In genomic region chr7:4503100-4503499, GRCm38 (mm10) we compare ENCODE assay signal across 14 mouse cellular contexts. TPM values are rescaled to one million over a fixed set of nuclear protein-coding genes. Genes with fewer than 3 reads are reported as not detected.
A peak's percentile ranks its signal among the peaks of the same experiment; 100 is the strongest.
DNase-seq lines count a peak whose midpoint lies in the region; ATAC-seq lines count a peak whose summit lies in the region.
"Had no signal": no experiment of that assay in that cellular context is flagged by ENCODE, and none has a peak within 500 bp of the region (broad histone marks: within the 10 kb centered on the region; RNA-seq: fewer than 3 reads in every experiment).

No protein-coding gene starts in this region.

- no peak overlapping the region for H3K9ac ChIP-seq in hindbrain, embryonic 15.5 days
- H3K9ac ChIP-seq in hindbrain, embryonic 12.5 days: no peak overlapping the region
- no peak overlapping the region for H3K9ac ChIP-seq in midbrain, embryonic 15.5 days
- no peak overlapping the region for H3K9ac ChIP-seq in midbrain, embryonic 13.5 days (replicated peaks)
- H3K9ac ChIP-seq in stomach, embryonic 15.5 days: no peak overlapping the region

- H3K4me3 ChIP-seq in hindbrain, embryonic 15.5 days: no peak overlapping the region
- H3K4me3 ChIP-seq in hindbrain, embryonic 12.5 days: no peak overlapping the region
- H3K4me3 ChIP-seq in midbrain, embryonic 15.5 days: no peak overlapping the region
- H3K4me3 ChIP-seq in midbrain, embryonic 13.5 days (replicated peaks): no peak overlapping the region; the same call in 1 of the 2 replicates
- no peak overlapping the region for H3K4me3 ChIP-seq in stomach, embryonic 15.5 days (replicated peaks)

- DNase-seq in cerebellum, adult 9-10 months: peak; percentile 62
- DNase-seq in cerebellum, adult 11 months: no peak
- DNase-seq in gastrocnemius, postnatal 4 days (ENCODE audit: low spot score in 2 of 2): no peak
- DNase-seq: gastrocnemius, postnatal 36 days; right cerebral cortex, postnatal 4 days had no signal

- no peaks in the 10 kb centered on the region for H3K9me3 ChIP-seq in hindbrain, embryonic 15.5 days
- no peaks in the 10 kb centered on the region for H3K9me3 ChIP-seq in hindbrain, embryonic 12.5 days (replicated peaks)
- H3K9me3 ChIP-seq in midbrain, embryonic 15.5 days: no peaks in the 10 kb centered on the region
- no peaks in the 10 kb centered on the region for H3K9me3 ChIP-seq in midbrain, embryonic 13.5 days
- no peaks in the 10 kb centered on the region for H3K9me3 ChIP-seq in stomach, embryonic 15.5 days
- H3K9me3 ChIP-seq: embryonic facial prominence, embryonic 13.5 days; neural tube, embryonic 13.5 days had no signal

- H3K27me3 ChIP-seq in hindbrain, embryonic 15.5 days: no peaks in the 10 kb centered on the region
- no peaks in the 10 kb centered on the region for H3K27me3 ChIP-seq in hindbrain, embryonic 12.5 days
- H3K27me3 ChIP-seq in midbrain, embryonic 15.5 days (replicated peaks): no peaks in the 10 kb centered on the region
- no peaks in the 10 kb centered on the region for H3K27me3 ChIP-seq in midbrain, embryonic 13.5 days
- no peaks in the 10 kb centered on the region for H3K27me3 ChIP-seq in stomach, embryonic 15.5 days (replicated peaks)
- H3K27me3 ChIP-seq: embryonic facial prominence, embryonic 13.5 days; neural tube, embryonic 13.5 days had no signal

- no peaks in the 10 kb centered on the region for H3K36me3 ChIP-seq in hindbrain, embryonic 15.5 days
- H3K36me3 ChIP-seq in hindbrain, embryonic 12.5 days: no peaks in the 10 kb centered on the region
- no peaks in the 10 kb centered on the region for H3K36me3 ChIP-seq in midbrain, embryonic 15.5 days (replicated peaks)
- 0 out of 2 replicates have a peak, but pooled peaks cover 4% of the 10 kb centered on the region for H3K36me3 ChIP-seq in midbrain, embryonic 13.5 days
- H3K36me3 ChIP-seq in stomach, embryonic 15.5 days: no peaks in the 10 kb centered on the region
- H3K36me3 ChIP-seq: embryonic facial prominence, embryonic 13.5 days; neural tube, embryonic 13.5 days had no signal

- no peak overlapping the region for H3K27ac ChIP-seq in hindbrain, embryonic 15.5 days (replicated peaks)
- no peak overlapping the region for H3K27ac ChIP-seq in hindbrain, embryonic 12.5 days
- H3K27ac ChIP-seq in midbrain, embryonic 15.5 days: no peak overlapping the region
- no peak overlapping the region for H3K27ac ChIP-seq in midbrain, embryonic 13.5 days
- peak overlapping the region; percentile 59; the same call in 1 of the 2 replicates for H3K27ac ChIP-seq in stomach, embryonic 15.5 days
- H3K27ac ChIP-seq: embryonic facial prominence, embryonic 13.5 days; kidney, postnatal 0 days; neural tube, embryonic 13.5 days had no signal

- WGBS in hindbrain, embryonic 15.5 days: 77% methylated on average over 4 of the region's 4 CpGs
- WGBS in hindbrain, embryonic 12.5 days: 89% methylated on average over 4 of the region's 4 CpGs
- 80% methylated on average over 4 of the region's 4 CpGs for WGBS in midbrain, embryonic 15.5 days
- 76% methylated on average over 4 of the region's 4 CpGs for WGBS in midbrain, embryonic 13.5 days
- 84% methylated on average over 4 of the region's 4 CpGs for WGBS in stomach, embryonic 15.5 days

- H3K4me1 ChIP-seq in hindbrain, embryonic 15.5 days (replicated peaks): peaks cover 36% of the 10 kb centered on the region
- peaks cover 26% of the 10 kb centered on the region for H3K4me1 ChIP-seq in hindbrain, embryonic 12.5 days
- H3K4me1 ChIP-seq in midbrain, embryonic 15.5 days: peaks cover 34% of the 10 kb centered on the region
- peaks cover 31% of the 10 kb centered on the region for H3K4me1 ChIP-seq in midbrain, embryonic 13.5 days (replicated peaks)
- H3K4me1 ChIP-seq in stomach, embryonic 15.5 days: peaks cover 17% of the 10 kb centered on the region

- peak overlapping the region; percentile 64; the same call in 1 of the 2 replicates for H3K4me2 ChIP-seq in hindbrain, embryonic 15.5 days
- no peak overlapping the region; the same call in 1 of the 2 replicates for H3K4me2 ChIP-seq in hindbrain, embryonic 12.5 days (replicated peaks)
- H3K4me2 ChIP-seq in midbrain, embryonic 15.5 days: peak overlapping the region; percentile 64; the same call in 1 of the 2 replicates
- no peak overlapping the region for H3K4me2 ChIP-seq in midbrain, embryonic 13.5 days (replicated peaks)
- H3K4me2 ChIP-seq in stomach, embryonic 15.5 days: no peak overlapping the region

- no peak for ATAC-seq in hindbrain, embryonic 15.5 days (ENCODE audit: low FRiP score, low read depth)
- no peak for ATAC-seq in hindbrain, embryonic 12.5 days (ENCODE audit: low FRiP score)
- no peak for ATAC-seq in midbrain, embryonic 15.5 days (replicated peaks)
- ATAC-seq in midbrain, embryonic 13.5 days: no peak
- no peak for ATAC-seq in stomach, embryonic 15.5 days (ENCODE audit: insufficient read depth, low FRiP score, low read depth)
- ATAC-seq: activated CD4-positive, CD25-positive, alpha-beta regulatory T cell, adult 4 months had no signal

RNA-seq across cellular contexts. Expression of gene Ppp1r12c, which starts 1.6 kb away (rescaled TPM):
- 49.3 and 49.9 TPM in 2 replicates for polyA plus RNA-seq in hindbrain, embryonic 15.5 days (2015; fragmentation: Nextera tagmentation; extraction: Ambion mirVana)
- 65.8 and 72.0 TPM in 2 replicates for polyA plus RNA-seq in hindbrain, embryonic 12.5 days (2016; fragmentation: Nextera tagmentation; extraction: Ambion mirVana)
- 50.3 and 51.3 TPM in 2 replicates for polyA plus RNA-seq in midbrain, embryonic 15.5 days (2015; fragmentation: Nextera tagmentation; extraction: Ambion mirVana)
- polyA plus RNA-seq in midbrain, embryonic 13.5 days (2015; fragmentation: Nextera tagmentation; extraction: Ambion mirVana): 34.9 and 51.9 TPM in 2 replicates
- polyA plus RNA-seq in stomach, embryonic 15.5 days (2015; fragmentation: Nextera tagmentation; extraction: Ambion mirVana): 51.7 and 53.6 TPM in 2 replicates
- 10 to 100 TPM; 63.9 to 81.6 TPM for total RNA-seq in gastrocnemius, postnatal 4 days (2021)

RNA-seq across cellular contexts. Expression of gene Tnnt1, which starts 13.1 kb away (rescaled TPM):
- 4.0 and 4.6 TPM in 2 replicates for polyA plus RNA-seq in hindbrain, embryonic 15.5 days (2015; fragmentation: Nextera tagmentation; extraction: Ambion mirVana)
- 19.2 and 72.4 TPM in 2 replicates for polyA plus RNA-seq in hindbrain, embryonic 12.5 days (2016; fragmentation: Nextera tagmentation; extraction: Ambion mirVana)
- polyA plus RNA-seq in midbrain, embryonic 15.5 days (2015; fragmentation: Nextera tagmentation; extraction: Ambion mirVana): 4.1 and 4.3 TPM in 2 replicates
- 5.4 and 6.3 TPM in 2 replicates for polyA plus RNA-seq in midbrain, embryonic 13.5 days (2015; fragmentation: Nextera tagmentation; extraction: Ambion mirVana)
- polyA plus RNA-seq in stomach, embryonic 15.5 days (2015; fragmentation: Nextera tagmentation; extraction: Ambion mirVana): 25.5 and 33.1 TPM in 2 replicates
- 100 to 1,000 TPM; 466 to 479 TPM for total RNA-seq in gastrocnemius, postnatal 4 days (2021)

RNA-seq across cellular contexts. Expression of gene Tnni3, which starts 20.9 kb away (rescaled TPM):
- 2.1 TPM in 2 replicates for polyA plus RNA-seq in hindbrain, embryonic 15.5 days (2015; fragmentation: Nextera tagmentation; extraction: Ambion mirVana)
- polyA plus RNA-seq in hindbrain, embryonic 12.5 days (2016; fragmentation: Nextera tagmentation; extraction: Ambion mirVana): 2.2 and 3.1 TPM in 2 replicates
- 1.4 and 3.5 TPM in 2 replicates for polyA plus RNA-seq in midbrain, embryonic 15.5 days (2015; fragmentation: Nextera tagmentation; extraction: Ambion mirVana)
- 1.4 and 2.3 TPM in 2 replicates for polyA plus RNA-seq in midbrain, embryonic 13.5 days (2015; fragmentation: Nextera tagmentation; extraction: Ambion mirVana)
- polyA plus RNA-seq in stomach, embryonic 15.5 days (2015; fragmentation: Nextera tagmentation; extraction: Ambion mirVana): 5.4 and 6.4 TPM in 2 replicates
- 1 to 10 TPM; 1.7 to 3.0 TPM for total RNA-seq in gastrocnemius, postnatal 4 days (2021)

RNA-seq across cellular contexts. Expression of gene Dnaaf3, which starts 29.2 kb away (rescaled TPM):
- polyA plus RNA-seq in hindbrain, embryonic 15.5 days (2015; fragmentation: Nextera tagmentation; extraction: Ambion mirVana): 2.8 and 3.6 TPM in 2 replicates
- polyA plus RNA-seq in hindbrain, embryonic 12.5 days (2016; fragmentation: Nextera tagmentation; extraction: Ambion mirVana): 2.5 and 3.6 TPM in 2 replicates
- 2.3 and 2.8 TPM in 2 replicates for polyA plus RNA-seq in midbrain, embryonic 15.5 days (2015; fragmentation: Nextera tagmentation; extraction: Ambion mirVana)
- 1.5 and 2.3 TPM in 2 replicates for polyA plus RNA-seq in midbrain, embryonic 13.5 days (2015; fragmentation: Nextera tagmentation; extraction: Ambion mirVana)
- 1.3 and 1.7 TPM in 2 replicates for polyA plus RNA-seq in stomach, embryonic 15.5 days (2015; fragmentation: Nextera tagmentation; extraction: Ambion mirVana)
- total RNA-seq in gastrocnemius, postnatal 4 days (2021): under 1 TPM; 0.26 to 0.44 TPM
- total RNA-seq: gastrocnemius, postnatal 36 days had no signal

RNA-seq across cellular contexts. Expression of gene Eps8l1, which starts 42.6 kb away (rescaled TPM):
- 13.9 and 15.4 TPM in 2 replicates for polyA plus RNA-seq in hindbrain, embryonic 15.5 days (2015; fragmentation: Nextera tagmentation; extraction: Ambion mirVana)
- 7.1 and 8.6 TPM in 2 replicates for polyA plus RNA-seq in hindbrain, embryonic 12.5 days (2016; fragmentation: Nextera tagmentation; extraction: Ambion mirVana)
- 13.1 and 13.2 TPM in 2 replicates for polyA plus RNA-seq in midbrain, embryonic 15.5 days (2015; fragmentation: Nextera tagmentation; extraction: Ambion mirVana)
- 5.5 and 8.2 TPM in 2 replicates for polyA plus RNA-seq in midbrain, embryonic 13.5 days (2015; fragmentation: Nextera tagmentation; extraction: Ambion mirVana)
- polyA plus RNA-seq in stomach, embryonic 15.5 days (2015; fragmentation: Nextera tagmentation; extraction: Ambion mirVana): 10.0 and 11.1 TPM in 2 replicates
- total RNA-seq in gastrocnemius, postnatal 4 days (2021): 1 to 10 TPM; 2.4 to 5.1 TPM

Comparison
In these comparisons a context has a peak if more than half of its experiments do, and no peak if none do; other contexts are left out.
1. H3K4me2 ChIP-seq: peak in hindbrain, embryonic 15.5 days (single experiment) and midbrain, embryonic 15.5 days (single experiment); none in hindbrain, embryonic 12.5 days (single experiment), midbrain, embryonic 13.5 days (single experiment) and stomach, embryonic 15.5 days (single experiment).